Mouse (Mus musculus): ENCODE data around the gene Ppp2r2c.

Gene Ppp2r2c

DNA sequence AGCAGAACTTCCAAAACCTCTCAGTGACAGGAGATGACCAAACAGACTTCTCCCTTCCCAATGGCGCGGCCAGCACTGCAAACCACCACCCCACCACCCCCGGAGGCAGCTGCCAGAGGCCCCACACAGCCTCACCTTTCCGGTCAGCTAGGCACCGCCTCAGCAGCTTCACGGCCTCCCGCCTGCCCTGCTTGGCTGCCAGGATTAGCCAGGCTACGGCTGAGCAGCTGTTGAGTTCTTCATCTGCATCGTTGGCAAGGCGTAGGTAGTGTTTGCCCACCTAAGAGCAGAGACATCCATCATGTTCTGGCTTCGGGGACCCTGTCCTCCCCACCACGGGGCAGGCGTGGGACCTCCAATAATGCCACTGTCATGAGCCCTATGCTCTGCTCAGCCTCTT is 107.0 kb downstream of the Ppp2r2c start:
- in situ Hi-C loops (cut with MboI; ENCODE audit: low sequenced_read_pairs): no loop called here

DNA sequence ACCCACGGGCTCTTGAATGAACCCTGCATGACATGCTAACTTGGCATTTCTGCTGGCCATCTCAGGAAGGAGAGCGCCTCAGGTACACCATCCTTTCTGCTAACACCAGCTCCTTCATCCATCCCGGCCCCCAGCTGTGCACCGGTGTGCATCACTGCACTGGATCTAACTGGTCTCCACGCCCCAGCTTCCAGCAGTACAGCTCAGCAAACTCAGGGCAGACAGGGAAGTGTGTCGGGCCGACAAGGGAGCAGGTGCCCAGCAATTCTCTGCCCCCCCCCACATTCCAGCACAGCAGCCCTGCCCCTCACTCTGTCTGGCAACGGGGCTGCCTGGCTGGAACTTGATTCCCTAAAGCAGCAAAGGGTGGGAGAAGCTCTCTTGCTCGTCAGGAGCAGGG is 109.5 kb downstream of the Ppp2r2c start:
- in situ Hi-C loops (cut with MboI; ENCODE audit: low sequenced_read_pairs): no loop called here

DNA sequence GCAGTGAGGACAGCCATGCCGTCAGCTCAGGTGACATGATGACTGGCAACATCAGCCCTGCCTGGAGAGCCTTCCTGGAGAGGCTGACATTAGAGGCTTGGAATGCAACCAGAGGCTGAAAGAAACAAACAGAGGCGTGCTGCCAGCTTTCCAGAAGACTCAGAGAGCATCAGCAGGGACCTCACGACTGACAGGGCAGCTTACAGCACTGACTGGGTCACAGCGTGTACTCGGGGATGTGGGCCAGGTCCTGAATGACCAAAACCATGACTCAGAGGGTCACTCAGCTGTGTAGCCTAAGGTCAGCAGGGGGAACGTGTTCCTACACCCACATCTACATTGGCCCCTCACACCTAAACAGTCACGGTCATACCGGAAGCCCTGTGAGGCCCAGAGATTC is 110.7 kb downstream of the Ppp2r2c start:
- in situ Hi-C loops (cut with MboI; ENCODE audit: low sequenced_read_pairs): no loop called here

DNA sequence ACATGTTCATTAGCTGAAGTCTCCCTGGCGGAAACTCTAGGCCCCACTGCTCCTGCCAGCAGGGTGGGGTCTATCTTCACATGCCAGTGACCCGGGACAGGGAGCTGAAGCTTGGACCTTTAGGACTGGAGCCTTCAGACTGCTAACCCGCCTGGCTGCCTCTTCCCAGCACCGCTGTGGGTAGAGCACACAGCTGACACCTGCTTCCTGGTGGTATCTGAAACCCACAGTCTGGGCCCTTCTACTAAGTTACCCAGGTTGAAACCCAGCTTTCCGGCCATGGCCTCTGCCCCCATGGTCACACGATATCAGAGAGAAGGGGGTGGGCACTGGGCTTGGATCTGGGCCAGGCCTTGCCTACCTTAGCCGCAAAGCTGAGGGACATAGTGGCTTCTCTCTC is 111.3 kb downstream of the Ppp2r2c start:
- in situ Hi-C loops (cut with MboI; ENCODE audit: low sequenced_read_pairs): no loop called here

DNA sequence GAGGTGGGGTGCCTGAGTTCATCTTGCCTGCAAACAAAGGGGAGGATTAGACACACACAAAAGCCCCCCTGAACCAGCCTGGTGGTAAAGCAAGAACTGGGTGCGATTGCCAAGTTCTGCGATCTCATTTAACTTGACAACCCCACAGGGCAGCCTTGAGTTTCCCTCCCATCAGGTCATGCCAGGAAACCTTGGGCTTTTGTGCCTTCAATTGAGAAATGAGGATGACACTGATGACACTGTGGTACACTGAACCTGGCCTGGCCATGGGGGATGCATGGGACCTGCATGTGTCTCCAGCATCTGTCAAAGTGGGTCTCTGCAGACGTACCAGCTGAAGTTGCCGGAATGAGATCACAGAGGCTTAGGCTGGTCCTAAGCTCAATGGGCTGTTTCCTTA is 114.0 kb downstream of the Ppp2r2c start:
- in situ Hi-C loops (cut with MboI; ENCODE audit: low sequenced_read_pairs): no loop called here

DNA sequence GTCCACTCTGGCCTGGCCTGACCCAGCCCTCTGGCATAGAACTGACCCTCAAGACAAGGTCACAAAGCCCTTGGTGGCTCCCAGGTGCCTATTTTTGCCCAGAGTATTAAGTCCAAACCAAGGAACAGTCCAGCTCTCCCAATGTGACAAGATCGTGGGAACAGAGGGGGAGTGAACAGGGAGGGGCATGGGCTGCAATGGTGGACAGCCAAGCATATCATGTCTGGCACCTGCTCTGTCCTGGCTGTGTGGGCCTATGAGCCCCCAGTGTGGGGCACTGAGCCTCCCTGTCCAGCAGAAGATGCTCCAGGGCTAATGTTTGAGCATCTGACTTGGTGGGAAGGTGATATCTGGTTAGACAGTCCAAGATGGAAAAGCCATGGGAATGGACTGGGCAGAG is 118.3 kb downstream of the Ppp2r2c start:
- in situ Hi-C loops (cut with MboI; ENCODE audit: low sequenced_read_pairs): no loop called here

DNA sequence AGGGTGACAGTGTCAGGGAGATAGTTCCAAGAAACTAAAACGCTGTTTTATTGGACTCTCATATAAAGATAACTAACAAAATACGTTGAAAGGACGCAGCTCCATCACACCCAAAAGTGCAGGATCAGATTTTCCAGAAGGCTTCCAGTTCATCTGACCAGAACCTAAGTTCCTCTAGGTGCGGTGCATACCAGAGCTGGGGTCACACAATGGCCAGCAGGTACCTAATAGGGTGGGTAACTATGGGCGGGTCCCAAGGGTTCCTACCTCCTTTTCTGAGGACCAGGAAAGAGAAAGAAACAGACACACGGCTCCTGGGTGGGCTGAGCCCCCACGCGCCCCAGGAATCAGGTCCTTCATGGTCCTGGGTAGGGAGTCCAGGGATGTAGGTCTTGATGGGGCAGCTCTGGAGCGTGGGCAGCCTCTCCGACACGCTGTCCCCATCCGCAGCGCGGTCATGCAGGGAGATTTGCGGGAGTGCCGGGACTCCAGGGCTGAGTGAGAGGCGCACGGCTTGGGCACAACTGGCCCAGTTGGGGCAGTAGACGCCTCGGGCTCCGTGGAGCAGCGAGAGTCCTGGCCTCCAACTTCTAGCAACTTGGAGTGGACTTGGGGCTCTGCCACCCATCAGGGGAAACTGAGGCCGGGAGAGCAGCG is 119.9 kb downstream of the Ppp2r2c start:
- in situ Hi-C loops (cut with MboI; ENCODE audit: low sequenced_read_pairs): no loop called here

DNA sequence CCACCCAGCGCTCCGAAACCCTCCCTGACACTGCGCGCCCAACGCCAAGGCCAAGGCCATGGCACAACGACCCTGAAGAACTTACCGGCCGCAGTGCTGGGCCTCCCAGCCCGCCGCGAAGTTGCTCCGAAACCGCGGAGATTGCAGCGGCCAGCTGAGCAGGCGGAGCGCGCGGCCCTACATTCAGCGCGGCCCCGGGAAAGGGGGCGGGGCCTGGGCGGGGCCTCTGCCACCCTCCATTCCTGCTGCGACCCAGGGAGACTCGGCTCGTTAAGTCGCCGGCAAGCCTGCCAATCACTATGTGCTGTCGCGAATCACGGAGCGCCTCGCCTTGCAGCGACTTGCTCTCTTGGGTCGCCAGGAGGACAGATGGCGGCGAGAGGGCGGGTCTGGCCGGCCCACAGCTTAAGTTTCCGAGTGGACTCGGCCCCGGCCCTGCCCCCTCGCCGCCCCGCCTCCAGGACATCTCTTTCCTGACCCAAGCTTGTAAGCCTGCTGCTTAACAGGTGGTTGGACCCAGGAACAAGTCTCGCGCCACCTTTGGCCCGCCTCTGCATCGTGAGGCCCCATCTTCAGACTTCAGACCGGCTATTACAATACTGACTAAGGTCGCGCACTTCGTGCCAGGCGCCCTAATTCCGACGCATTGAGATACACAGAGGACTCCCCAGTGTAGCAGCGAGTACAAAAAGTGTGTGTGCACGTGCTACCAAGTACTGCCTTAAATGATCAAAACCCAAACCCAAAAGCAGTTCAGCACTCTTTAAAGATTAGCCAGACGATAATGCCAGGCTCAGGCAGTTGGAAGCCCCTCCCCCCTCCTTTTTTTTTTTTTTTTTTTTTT is 120.7 kb downstream of the Ppp2r2c start, which contains the start of gene Wfs1:
Wfs1 (minus strand) TSS at position 425 of the 844 bp plus-strand sequence.
- in situ Hi-C loops (cut with MboI; ENCODE audit: low sequenced_read_pairs): no loop called here

DNA sequence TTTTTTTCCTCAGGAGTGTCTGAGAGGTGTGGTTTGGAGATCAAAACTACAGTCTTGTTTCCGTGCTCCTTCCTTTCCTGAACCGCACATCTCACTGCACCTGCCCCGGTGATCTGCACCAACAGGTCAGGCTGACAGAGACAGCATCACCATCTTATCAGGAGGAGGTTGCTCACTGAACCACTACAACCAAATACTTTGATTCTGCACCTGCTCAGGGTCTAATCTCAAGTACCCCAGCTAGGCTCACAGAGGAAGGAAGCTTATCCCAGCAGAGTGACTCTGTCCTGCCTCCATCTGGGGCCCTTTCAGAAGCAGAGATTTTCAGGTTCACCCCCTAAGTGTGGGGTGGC is 121.3 kb downstream of the Ppp2r2c start:
- in situ Hi-C loops (cut with MboI; ENCODE audit: low sequenced_read_pairs): no loop called here

DNA sequence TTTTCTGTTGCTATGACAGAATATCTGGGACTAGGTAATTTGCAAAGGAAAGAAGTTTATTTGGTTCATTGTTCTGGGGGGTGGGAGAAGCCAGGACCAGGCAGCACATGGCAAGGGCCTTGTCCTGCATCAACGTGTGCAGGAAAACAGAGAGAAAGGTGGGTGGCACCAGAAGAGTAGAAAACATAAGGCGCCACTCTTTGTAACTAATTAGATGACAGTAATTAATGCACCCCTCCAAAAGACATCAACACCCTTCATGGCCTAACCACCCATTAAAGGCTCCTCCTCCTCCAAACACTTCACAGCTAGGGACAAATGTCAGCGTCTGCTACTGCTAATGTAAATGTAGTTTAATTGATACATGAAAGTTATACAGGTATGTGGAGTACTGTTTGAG is 121.9 kb downstream of the Ppp2r2c start:
- in situ Hi-C loops (cut with MboI; ENCODE audit: low sequenced_read_pairs): no loop called here

DNA sequence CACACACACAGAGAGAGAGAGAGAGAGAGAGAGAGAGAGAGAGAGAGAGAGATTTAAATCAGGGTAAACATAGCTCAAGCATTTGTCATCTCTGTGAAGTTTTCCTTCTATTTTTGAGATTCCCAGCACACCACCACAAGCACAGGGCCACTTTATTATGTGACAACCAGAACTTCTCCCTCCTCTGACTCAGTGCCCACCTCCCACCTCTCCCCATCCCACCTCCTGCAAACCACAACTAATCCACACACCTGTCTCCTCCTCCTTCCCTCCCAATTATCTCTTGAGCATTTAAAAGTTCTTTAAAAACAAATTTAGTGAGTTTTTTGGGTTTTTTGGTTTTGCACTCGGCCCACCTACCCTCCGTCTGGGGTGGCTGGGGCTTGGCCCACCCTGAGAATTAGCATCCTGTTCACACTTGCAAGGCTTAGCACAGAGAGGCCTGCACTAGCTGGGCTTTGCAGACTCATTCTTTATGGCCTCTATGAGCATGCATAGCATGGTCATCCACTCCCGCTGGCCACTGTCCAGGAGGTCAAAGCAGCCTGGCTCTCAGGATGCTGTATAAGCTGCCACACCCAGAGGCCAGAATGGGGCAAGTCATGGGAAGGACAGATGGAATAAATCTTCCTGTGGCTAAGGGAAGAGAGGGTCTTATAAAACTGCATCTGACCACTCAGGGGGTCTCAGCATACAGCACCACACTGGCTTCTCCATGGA is 122.5 kb downstream of the Ppp2r2c start:
- in situ Hi-C loops (cut with MboI; ENCODE audit: low sequenced_read_pairs): no loop called here

DNA sequence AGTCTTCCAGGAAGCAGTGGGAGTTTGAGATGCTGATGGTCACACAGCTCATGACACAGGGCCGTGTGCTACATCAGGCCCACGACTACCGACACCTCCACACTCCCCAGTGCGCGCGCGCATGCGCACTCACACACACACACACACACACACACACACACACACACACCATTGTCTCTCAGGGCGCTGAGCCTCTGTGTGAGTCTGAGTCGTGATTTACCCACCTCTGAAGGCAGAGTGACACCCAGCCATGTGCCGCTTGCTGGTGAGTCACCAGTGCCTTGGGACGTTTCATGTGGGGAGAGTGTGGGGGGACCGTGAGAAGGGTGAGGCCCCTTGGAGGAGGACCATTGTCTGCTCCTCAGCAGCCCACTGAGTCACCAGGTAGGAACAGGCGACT is 128.1 kb downstream of the Ppp2r2c start:
- in situ Hi-C loops (cut with MboI; ENCODE audit: low sequenced_read_pairs): no loop called here

DNA sequence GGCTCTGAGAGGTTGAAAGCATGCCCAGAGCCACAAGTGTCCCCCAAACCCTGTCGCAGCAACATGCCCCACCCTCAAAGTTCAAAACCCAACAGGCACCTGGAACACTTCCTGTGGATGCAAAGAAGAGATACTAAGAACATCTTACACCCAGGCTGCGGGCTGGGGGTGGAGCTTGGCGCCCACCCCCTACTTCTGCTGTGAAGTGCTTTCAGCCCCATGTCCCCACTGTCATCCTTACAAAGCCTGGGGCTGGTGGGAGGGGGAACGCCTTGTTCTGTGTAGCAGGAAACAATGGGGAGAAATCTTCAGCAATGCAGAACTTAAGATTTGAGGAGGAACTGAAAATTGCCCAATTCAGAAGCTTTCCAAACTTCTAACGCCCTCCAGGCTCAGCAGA is 129.7 kb downstream of the Ppp2r2c start:
- in situ Hi-C loops (cut with MboI; ENCODE audit: low sequenced_read_pairs): no loop called here

DNA sequence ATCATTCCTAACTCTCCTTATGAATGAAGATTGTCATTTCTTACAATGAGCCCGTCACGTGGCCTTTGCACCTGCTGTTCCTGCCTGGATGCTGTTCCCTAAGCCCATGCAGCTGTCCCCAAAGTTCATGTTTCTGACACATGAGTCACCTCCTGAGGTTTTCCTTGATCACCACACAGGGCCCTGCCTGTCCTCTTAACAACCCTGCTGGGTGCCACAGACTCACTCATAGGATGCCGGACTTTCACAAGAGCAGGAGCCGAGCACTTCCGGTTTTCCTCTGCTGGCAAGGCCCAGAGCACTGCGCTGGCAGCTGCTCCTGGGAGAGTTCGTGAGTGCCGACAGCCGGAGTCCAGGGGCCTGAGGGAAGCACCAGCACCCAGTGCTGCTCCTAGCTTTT is 132.7 kb downstream of the Ppp2r2c start:
- in situ Hi-C loops (cut with MboI; ENCODE audit: low sequenced_read_pairs): no loop called here

DNA sequence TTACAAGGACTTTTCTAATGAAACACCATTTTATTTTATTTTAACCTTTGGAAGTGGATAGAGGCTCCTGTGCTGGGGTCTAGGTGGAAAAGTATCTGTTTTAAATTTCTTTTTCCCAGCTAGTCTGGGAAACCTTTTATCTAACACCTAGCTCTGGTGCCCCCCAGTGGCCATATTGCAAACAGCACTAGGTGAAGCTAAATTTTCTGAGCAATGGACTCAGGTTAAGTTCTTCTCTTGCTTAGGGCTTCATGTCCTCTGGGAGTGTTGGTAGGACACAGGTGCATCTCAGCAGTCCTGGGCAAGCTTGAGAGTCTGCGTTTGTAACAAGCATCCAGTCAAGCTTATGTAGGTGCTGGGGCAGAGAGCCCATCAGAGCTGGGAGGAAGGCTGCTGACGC is 133.7 kb downstream of the Ppp2r2c start:
- in situ Hi-C loops (cut with MboI; ENCODE audit: low sequenced_read_pairs): no loop called here
